18 mouse cellular contexts compared by ENCODE assay signal in the genomic region with DNA sequence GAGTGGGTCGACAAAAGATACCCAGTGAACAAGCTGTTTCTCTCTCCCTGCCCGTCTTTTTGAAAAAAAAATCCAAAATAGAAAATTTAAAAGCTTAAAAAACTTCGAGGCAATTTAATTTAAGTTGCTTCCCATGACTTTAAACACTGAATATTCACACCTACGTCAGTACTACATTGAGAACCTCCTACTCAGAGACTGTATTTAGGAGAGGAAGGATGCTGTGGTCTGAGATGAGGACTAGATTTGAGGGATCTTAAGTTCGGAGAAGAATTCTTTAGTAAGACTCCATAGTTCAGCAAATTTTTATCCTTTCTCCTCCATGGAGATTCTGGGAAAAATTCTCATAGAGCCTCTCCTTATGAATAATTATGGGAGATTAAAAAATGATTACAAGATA.
DNase-seq lines count a peak whose midpoint lies in the region; TF ChIP-seq lines count a peak whose summit lies in the region.
"Had no signal": no experiment of that assay in that cellular context is flagged by ENCODE, and none has a peak within 500 bp of the region (broad histone marks: within the 10 kb centered on the region; RNA-seq: fewer than 3 reads in every experiment).

No protein-coding gene starts in this region.

- no peak for DNase-seq in layer of hippocampus, adult 2 months (ENCODE audit: low spot score in 2 of 2)
- no peak for DNase-seq in layer of hippocampus, adult 8-10 months (ENCODE audit: low spot score in 2 of 2)
- DNase-seq in right cerebral cortex, adult 18-20 months, result peak; percentile 1
- DNase-seq in right cerebral cortex, adult 2 months (ENCODE audit: low spot score in 2 of 2), result no peak
- peak; percentile 78 for DNase-seq in telencephalon, adult 2 months (ENCODE audit: low read depth, low spot score)
- DNase-seq in ovary, postnatal 10 days (ENCODE audit: low spot score), result no peak
- DNase-seq: adrenal gland, adult 2 months; adrenal gland, postnatal 14 days; cerebellum, adult 11-12 months; cerebellum, adult 8-10 months; cerebellum, postnatal 10 days; cerebellum, postnatal 36 days; gastrocnemius, adult 2 months; gastrocnemius, postnatal 14 days; heart, adult 11 months had no signal

- H3K27ac ChIP-seq in layer of hippocampus, adult 2 months, result peak overlapping the region; percentile 72
- H3K27ac ChIP-seq: forebrain, embryonic 10.5 days; gastrocnemius, adult 2 months; hindbrain, embryonic 12.5 days; hindbrain, embryonic 15.5 days had no signal

- no peak for TF ChIP-seq CTCF in layer of hippocampus, adult 2 months (conservative IDR thresholded peaks at IDR 0.05)

- no peak overlapping the region for H3K4me3 ChIP-seq in layer of hippocampus, adult 2 months
- H3K4me3 ChIP-seq: forebrain, embryonic 10.5 days; gastrocnemius, adult 2 months; hindbrain, embryonic 12.5 days; hindbrain, embryonic 15.5 days had no signal

Comparison
In these comparisons a context has a peak if more than half of its experiments do, and no peak if none do; other contexts are left out.
1. DNase-seq: peak in right cerebral cortex, adult 18-20 months (single experiment) and telencephalon, adult 2 months (single experiment); none in layer of hippocampus, adult 2 months (0 of 2), layer of hippocampus, adult 8-10 months (0 of 2), right cerebral cortex, adult 2 months (0 of 2) and ovary, postnatal 10 days (single experiment).